Mouse (Mus musculus) lung, adult 2 months (tissue): ENCODE data around the gene Gabrg3.

Source experiments
- CTCF ChIP-seq: fragments of 200-500 bp; IDR thresholded peaks from 2 replicates; pipeline ENCODE4 v1.5.1; 2011; ENCODE audit warnings: mild to moderate bottlenecking, low read length, control low read depth; ENCODE audit not compliant: insufficient read depth
- POLR2A ChIP-seq: fragments of 200-500 bp; IDR thresholded peaks from 2 replicates; pipeline ENCODE4 v1.6.1; 2011; ENCODE audit warnings: low read depth, mild to moderate bottlenecking, control low read depth, low read length, borderline replicate concordance; ENCODE audit errors: extremely low read depth

GRCm38 (mm10) chr7:56919499-56919898 is 467.5 kb downstream of the Gabrg3 start:
- no peak for TF ChIP-seq CTCF
- TF ChIP-seq POLR2A = no peak
